15 mouse cellular contexts compared by ENCODE assay signal in the genomic region with DNA sequence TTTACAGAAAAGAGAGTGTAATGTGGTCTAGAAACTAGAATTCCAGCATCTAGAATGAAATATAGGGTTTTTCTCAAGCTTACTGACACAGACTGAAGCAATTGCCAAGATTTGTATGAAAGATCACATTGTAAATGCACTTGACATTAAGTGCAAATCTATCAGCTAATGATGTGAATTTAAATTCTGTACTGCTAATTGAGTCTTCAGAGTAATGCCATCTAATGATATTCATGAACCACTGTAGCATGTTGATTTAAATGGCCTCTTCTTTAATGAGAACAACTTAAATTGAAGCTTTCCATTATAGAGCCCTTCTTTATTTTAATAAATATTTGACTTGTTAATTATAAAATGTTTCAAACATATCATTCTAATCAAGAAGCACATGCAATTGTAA.
"Had no signal": no experiment of that assay in that cellular context is flagged by ENCODE, and none has a peak within 500 bp of the region (broad histone marks: within the 10 kb centered on the region; RNA-seq: fewer than 3 reads in every experiment).

No protein-coding gene starts in this region.

- H3K4me1 ChIP-seq: kidney, embryonic 15.5 days; liver, embryonic 13.5 days; midbrain, embryonic 12.5 days had no signal

- H3K9me3 ChIP-seq: kidney, embryonic 15.5 days; liver, embryonic 13.5 days; midbrain, embryonic 12.5 days had no signal

- H3K27me3 ChIP-seq: kidney, embryonic 15.5 days; liver, embryonic 13.5 days; midbrain, embryonic 12.5 days had no signal

- DNase-seq: kidney, adult 8-10 months; kidney, postnatal 10 days; kidney, postnatal 36 days; layer of hippocampus, postnatal 36 days; liver, embryonic 13.5 days; lung, adult 2 months; lung, postnatal 14 days; lung, postnatal 4 days; thymus, adult 18-20 months; thymus, postnatal 36 days had no signal

- ATAC-seq: midbrain, embryonic 16.5 days had no signal

- H3K36me3 ChIP-seq: kidney, embryonic 15.5 days; liver, embryonic 13.5 days; midbrain, embryonic 12.5 days had no signal

- H3K4me2 ChIP-seq: kidney, embryonic 15.5 days; liver, embryonic 13.5 days; midbrain, embryonic 12.5 days had no signal

- H3K9ac ChIP-seq: kidney, embryonic 15.5 days; liver, embryonic 13.5 days; midbrain, embryonic 12.5 days had no signal

- H3K27ac ChIP-seq: kidney, embryonic 15.5 days; left cerebral cortex, adult 2 months; liver, embryonic 13.5 days; midbrain, embryonic 12.5 days had no signal

- H3K4me3 ChIP-seq: kidney, embryonic 15.5 days; left cerebral cortex, adult 2 months; liver, embryonic 13.5 days; midbrain, embryonic 12.5 days; myocyte had no signal
